Mouse (Mus musculus): ENCODE measurements around the gene Ndufb5.
"Not testable (repeated sequence)": the region's sequence is repeated elsewhere in the genome, so short reads cannot be mapped to it uniquely, and the experiment has no call there.

DNA sequence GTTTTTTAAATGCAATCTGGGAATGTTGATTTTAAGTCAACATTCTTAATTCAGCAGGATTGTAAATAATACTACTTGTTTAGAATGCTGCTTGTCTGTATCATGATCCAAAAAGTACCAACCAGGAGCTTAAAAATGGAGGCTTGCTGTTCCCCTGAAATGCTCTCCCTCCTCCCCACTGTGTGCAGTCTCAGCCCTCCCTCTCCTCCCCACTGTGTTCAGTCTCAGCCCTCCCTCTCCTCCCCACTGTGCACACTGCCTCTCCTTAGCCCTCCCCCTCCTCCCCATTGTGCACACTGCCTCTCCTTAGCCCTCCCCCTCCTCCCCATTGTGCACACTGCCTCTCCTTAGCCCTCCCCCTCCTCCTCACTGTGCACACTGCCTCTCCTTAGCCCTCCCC, 8.6 kb downstream of the Ndufb5 start:
- not testable (repeated sequence) for TF ChIP-seq POLR2A (IDR thresholded peaks at IDR 0.05; ENCODE audit: insufficient read depth, low read depth, low read length); CTCF (IDR thresholded peaks at IDR 0.05); EP300 (IDR thresholded peaks at IDR 0.05; ENCODE audit: insufficient read depth, low read depth, low read length)
